Mouse (Mus musculus) cerebellum, postnatal 36 days (tissue): ENCODE measurements around the gene Gm42417.
A peak's percentile ranks its signal among the peaks of the same experiment; 100 is the strongest.

Experiments used
- DNase-seq, 2 experiments: peaks; one replicate each; pipeline ENCODE4 v3.0.0; 2021 to 2022; ENCODE audit warnings: mixed read lengths in 2 of 2

Gene Gm42417

GRCm38 (mm10) chr1:36563632-36564031, 24.4 kb upstream of the Gm42417 start:
- no peak for DNase-seq

GRCm38 (mm10) chr1:36563197-36563596, 24.0 kb upstream of the Gm42417 start:
- no peak for DNase-seq

GRCm38 (mm10) chr1:36562388-36562787, 23.2 kb upstream of the Gm42417 start:
- DNase-seq, result no peak

GRCm38 (mm10) chr1:36560903-36561302, 21.7 kb upstream of the Gm42417 start:
- no peak for DNase-seq

GRCm38 (mm10) chr1:36559888-36560287, 20.7 kb upstream of the Gm42417 start:
- no peak for DNase-seq

- no peak for DNase-seq
Observed at GRCm38 (mm10) chr1:36559256-36559655, 20.0 kb upstream of the Gm42417 start.

GRCm38 (mm10) chr1:36558031-36558993, 19.1 kb upstream of the Gm42417 start, which contains the start of gene Sema4c:
TSS of gene Sema4c (minus strand) at chr1:36558349.
- DNase-seq, result peak; percentile 65 to 69

- DNase-seq, result peak; percentile 65 to 71
Observed at GRCm38 (mm10) chr1:36557457-36558011, 18.3 kb upstream of the Gm42417 start.

GRCm38 (mm10) chr1:36556553-36557456, 17.6 kb upstream of the Gm42417 start:
- peak; percentile 94 to 95 for DNase-seq

- DNase-seq, result peak; percentile 51 to 57
Observed at GRCm38 (mm10) chr1:36555798-36556395, 16.7 kb upstream of the Gm42417 start.

- no peak for DNase-seq
Observed at GRCm38 (mm10) chr1:36554633-36555399, 15.6 kb upstream of the Gm42417 start.

GRCm38 (mm10) chr1:36552506-36552905, 13.3 kb upstream of the Gm42417 start:
- peak; percentile 83 to 85 for DNase-seq

GRCm38 (mm10) chr1:36551904-36552303, 12.7 kb upstream of the Gm42417 start:
- peak in 1 of 2 experiments; percentile 35 for DNase-seq

- DNase-seq, result peak; percentile 63 to 72
Observed at GRCm38 (mm10) chr1:36550075-36550863, 11.0 kb upstream of the Gm42417 start.

- no peak for DNase-seq
Observed at GRCm38 (mm10) chr1:36549491-36549890, 10.3 kb upstream of the Gm42417 start.

GRCm38 (mm10) chr1:36548771-36549170, 9.5 kb upstream of the Gm42417 start:
- DNase-seq, result no peak

- DNase-seq, result peak in 1 of 2 experiments; percentile 53
Observed at GRCm38 (mm10) chr1:36547981-36548598, 8.9 kb upstream of the Gm42417 start.

GRCm38 (mm10) chr1:36546888-36547471, 7.8 kb upstream of the Gm42417 start, which contains the start of gene Ankrd39:
TSS of gene Ankrd39 (minus strand) at chr1:36547445.
- peak; percentile 98 to 99 for DNase-seq

GRCm38 (mm10) chr1:36545845-36546600, 6.8 kb upstream of the Gm42417 start:
- DNase-seq, result peak in 1 of 2 experiments; percentile 37
